Mouse (Mus musculus) brain, embryonic 14.5 days (tissue): ENCODE results near the gene Cadps.

Experiments
- CTCF ChIP-seq: fragments of 200-500 bp; IDR thresholded peaks from 2 replicates; pipeline ENCODE4 v1.5.1; 2012; ENCODE audit warnings: inconsistent platforms, mild to moderate bottlenecking, moderate library complexity, borderline replicate concordance; ENCODE audit not compliant: insufficient read depth, insufficient read length; ENCODE audit errors: extremely low read depth
- POLR2A ChIP-seq: fragments of 200-500 bp; IDR thresholded peaks from 2 replicates; pipeline ENCODE4 v1.6.1; 2012; ENCODE audit warnings: mild to moderate bottlenecking, inconsistent platforms, borderline replicate concordance; ENCODE audit not compliant: poor library complexity, insufficient read depth, insufficient read length, severe bottlenecking; ENCODE audit errors: extremely low read depth

DNA sequence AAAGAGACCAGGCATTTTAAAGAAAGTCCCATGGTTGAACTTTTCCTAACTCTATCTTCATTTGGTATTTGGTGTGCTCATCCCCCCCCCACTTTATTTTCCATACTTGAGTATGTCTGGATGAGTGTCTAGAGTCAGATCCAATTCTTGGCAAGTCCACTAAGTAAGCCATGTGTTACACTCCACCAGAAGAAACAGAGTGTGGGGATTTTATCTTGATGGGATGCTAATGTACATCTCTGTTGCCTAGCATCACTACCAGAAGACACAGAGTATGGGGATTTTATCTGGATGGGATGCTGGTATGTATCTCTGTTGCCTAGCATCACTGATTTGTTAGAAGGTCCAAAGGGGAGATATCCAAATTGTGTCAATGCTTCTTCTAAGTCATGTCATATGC is 24.0 kb downstream of the Cadps start:
- TF ChIP-seq CTCF, result no peak
- TF ChIP-seq POLR2A, result no peak
